Mouse (Mus musculus) ES-Bruce4 (cell line): Measurements from ENCODE around the gene Atrip.

Source experiments
- CTCF ChIP-seq: IDR thresholded peaks from one replicate; pipeline ENCODE4 v1.8.1; 2011; ENCODE audit warnings: low read depth, low read length
- EP300 ChIP-seq: IDR thresholded peaks from 2 replicates; pipeline ENCODE4 v1.6.1; 2011; ENCODE audit warnings: low read depth, low read length; ENCODE audit not compliant: insufficient read depth
- POLR2A ChIP-seq: IDR thresholded peaks from one replicate; pipeline ENCODE4 v1.8.1; 2011; ENCODE audit warnings: low read length; ENCODE audit not compliant: insufficient read depth

- TF ChIP-seq EP300 (no peak), CTCF (no peak), POLR2A (no peak)
Observed at GRCm38 (mm10) chr9:109058006-109058765, 15.7 kb downstream of the Atrip start.
